Mouse (Mus musculus) lung, postnatal 10 days (tissue): ENCODE data around the gene Adk.
A peak's percentile ranks its signal among the peaks of the same experiment; 100 is the strongest.
"Not testable (repeated sequence)": the region's sequence is repeated elsewhere in the genome, so short reads cannot be mapped to it uniquely, and the experiment has no call there.

Experiments used
- DNase-seq: peaks from one replicate; pipeline ENCODE4 v3.0.0; 2021

Gene Adk

GRCm38 (mm10) chr14:21441772-21442533 lies 389.6 kb downstream of the Adk start:
- peak; percentile 23 for DNase-seq

GRCm38 (mm10) chr14:21452581-21452980 lies 400.2 kb downstream of the Adk start:
- no peak for DNase-seq

GRCm38 (mm10) chr14:21453896-21454295 lies 401.5 kb downstream of the Adk start:
- DNase-seq: peak; percentile 26

GRCm38 (mm10) chr14:21455654-21456350 lies 403.4 kb downstream of the Adk start:
- DNase-seq: no peak

GRCm38 (mm10) chr14:21456526-21456925 lies 404.2 kb downstream of the Adk start:
- no peak for DNase-seq

- no peak for DNase-seq
Measured at GRCm38 (mm10) chr14:21457876-21458275, 405.5 kb downstream of the Adk start.

- DNase-seq: no peak
Measured at GRCm38 (mm10) chr14:21458696-21459095, 406.3 kb downstream of the Adk start.

- DNase-seq: no peak
Measured at GRCm38 (mm10) chr14:21459163-21459562, 406.8 kb downstream of the Adk start.

GRCm38 (mm10) chr14:21462398-21462797 lies 410.0 kb downstream of the Adk start:
- no peak for DNase-seq

- no peak for DNase-seq
Measured at GRCm38 (mm10) chr14:21463117-21463712, 410.8 kb downstream of the Adk start.

- no peak for DNase-seq
Measured at GRCm38 (mm10) chr14:21470386-21470785, 418.0 kb downstream of the Adk start.

- DNase-seq: no peak
Measured at GRCm38 (mm10) chr14:21471975-21472374, 419.6 kb downstream of the Adk start.

- DNase-seq: not testable (repeated sequence)
Measured at GRCm38 (mm10) chr14:21474593-21475132, 422.3 kb downstream of the Adk start.

- DNase-seq: no peak
Measured at GRCm38 (mm10) chr14:21477181-21477580, 424.8 kb downstream of the Adk start.

- DNase-seq: no peak
Measured at GRCm38 (mm10) chr14:21479566-21479965, 427.2 kb downstream of the Adk start.

GRCm38 (mm10) chr14:21480191-21480590 lies 427.8 kb downstream of the Adk start:
- DNase-seq: no peak

GRCm38 (mm10) chr14:21481231-21481630 lies 428.9 kb downstream of the Adk start, which contains the start of gene Kat6b:
TSS of gene Kat6b (plus strand) at chr14:21481434.
- DNase-seq: no peak

- no peak for DNase-seq
Measured at GRCm38 (mm10) chr14:21484199-21484598, 431.8 kb downstream of the Adk start.

- DNase-seq: no peak
Measured at GRCm38 (mm10) chr14:21484693-21485092, 432.3 kb downstream of the Adk start.

GRCm38 (mm10) chr14:21485961-21486520 lies 433.7 kb downstream of the Adk start:
- DNase-seq: no peak

GRCm38 (mm10) chr14:21487135-21487534 lies 434.8 kb downstream of the Adk start:
- not testable (repeated sequence) for DNase-seq

GRCm38 (mm10) chr14:21488426-21489115 lies 436.2 kb downstream of the Adk start:
- not testable (repeated sequence) for DNase-seq

GRCm38 (mm10) chr14:21489116-21489485 lies 436.7 kb downstream of the Adk start:
- DNase-seq: no peak
